Mouse (Mus musculus) heart, embryonic 13.5 days (tissue): ENCODE measurements around the gene Elfn1. TPM values are rescaled to one million over a fixed set of nuclear protein-coding genes. Genes with fewer than 3 reads are reported as not detected.

Experiments
- ATAC-seq: fragments of 200-750 bp; cut with Nextera tagmentation; 2 replicates; pipeline ENCODE4 v1.8.0; 2017; ENCODE audit warnings: moderate TSS enrichment; ENCODE audit not compliant: insufficient number of reproducible peaks, low FRiP score, low TSS enrichment; ENCODE audit errors: extremely low read depth
- H3K27ac ChIP-seq: fragments of 300-500 bp; sonication (generic); replicated peaks from 2 replicates; pipeline ENCODE4 v1.5.1; 2015; ENCODE audit warnings: moderate library complexity, mild to moderate bottlenecking, inconsistent platforms
- H3K27me3 ChIP-seq: fragments of 300-500 bp; sonication (generic); replicated peaks from 2 replicates; pipeline ENCODE4 v1.6.1; 2015; ENCODE audit warnings: mild to moderate bottlenecking, inconsistent platforms
- H3K36me3 ChIP-seq: fragments of 300-500 bp; sonication (generic); 2 replicates; pipeline ENCODE4 v1.6.1; 2015; ENCODE audit warnings: mild to moderate bottlenecking, inconsistent platforms
- H3K4me1 ChIP-seq: fragments of 300-500 bp; sonication (generic); 2 replicates; pipeline ENCODE4 v1.6.1; 2015; ENCODE audit warnings: inconsistent platforms
- H3K4me2 ChIP-seq: fragments of 300-500 bp; sonication (generic); 2 replicates; pipeline ENCODE4 v1.6.1; 2015; ENCODE audit warnings: inconsistent platforms, mild to moderate bottlenecking, moderate library complexity
- H3K4me3 ChIP-seq: fragments of 300-500 bp; sonication (generic); 2 replicates; pipeline ENCODE4 v1.5.1; 2015; ENCODE audit warnings: moderate library complexity, mild to moderate bottlenecking, inconsistent platforms
- H3K9ac ChIP-seq: fragments of 300-500 bp; sonication (generic); 2 replicates; pipeline ENCODE4 v1.6.1; 2015; ENCODE audit warnings: inconsistent platforms, mild to moderate bottlenecking, moderate library complexity
- H3K9me3 ChIP-seq: fragments of 300-500 bp; sonication (generic); 2 replicates; pipeline ENCODE4 v1.6.1; 2016; ENCODE audit warnings: inconsistent platforms
- WGBS: fragments of 180-500 bp; shearing (Covaris S2); methylation state at CpG from one replicate; pipeline ENCODE4 v1.1.7; 2015; ENCODE audit warnings: mixed read lengths; 5-methylcytosine and 5-hydroxymethylcytosine counted together
- polyA plus RNA-seq: library from polyadenylated mRNA; unstranded; fragments of >200 nt; fragmentation: Nextera tagmentation; extraction: Ambion mirVana; gene quantifications from 2 replicates; pipeline ENCODE4 v1.2.1, GENCODE M21; 2015

Elfn1 gene
- polyA plus RNA-seq, 1 experiment from 2014 or later = 0.05 TPM

- Histone ChIP-seq H3K27ac (no peak overlapping the region), H3K4me3 (no peak overlapping the region), H3K4me2 (no peak overlapping the region), H3K9ac (no peak overlapping the region), H3K4me1 (no peaks in the 10 kb centered on the region), H3K36me3 (no peaks in the 10 kb centered on the region), H3K9me3 (no peaks in the 10 kb centered on the region), H3K27me3 (peaks cover 74% of the 10 kb centered on the region)
- no peak for ATAC-seq
- WGBS = 35% methylated on average over 7 of the region's 7 CpGs
These were observed 14.8 kb upstream of the Elfn1 start for GRCm38 (mm10) chr5:139892995-139893345.

GRCm38 (mm10) chr5:139894025-139894508, 13.7 kb upstream of the Elfn1 start:
- no peak overlapping the region for H3K9ac ChIP-seq
- peaks cover 69% of the 10 kb centered on the region for H3K27me3 ChIP-seq
- H3K4me2 ChIP-seq = no peak overlapping the region

GRCm38 (mm10) chr5:139899044-139899443, 8.7 kb upstream of the Elfn1 start:
- ATAC-seq = no peak
- H3K4me3 ChIP-seq = no peak overlapping the region
- H3K9me3 ChIP-seq = no peaks in the 10 kb centered on the region
- H3K27ac ChIP-seq = no peak overlapping the region
- H3K4me2 ChIP-seq = no peak overlapping the region
- H3K36me3 ChIP-seq = no peaks in the 10 kb centered on the region
- no peak overlapping the region for H3K9ac ChIP-seq
- H3K4me1 ChIP-seq = peaks cover 5% of the 10 kb centered on the region; the same call in 1 of the 2 replicates
- peaks cover 59% of the 10 kb centered on the region for H3K27me3 ChIP-seq
- WGBS = 24% methylated on average over 7 of the region's 7 CpGs

More at GRCm38 (mm10) chr5:139894025-139894508, 13.7 kb upstream of the Elfn1 start:
- Histone ChIP-seq H3K4me3 (no peak overlapping the region), H3K27ac (no peak overlapping the region), H3K36me3 (no peaks in the 10 kb centered on the region), H3K4me1 (peaks cover 4% of the 10 kb centered on the region; the same call in 1 of the 2 replicates), H3K9me3 (no peaks in the 10 kb centered on the region)
- WGBS = 63% methylated on average over 12 of the region's 12 CpGs
- ATAC-seq = no peak

- Histone ChIP-seq H3K9ac (no peak overlapping the region), H3K4me1 (peaks cover 25% of the 10 kb centered on the region), H3K27me3 (peaks cover 84% of the 10 kb centered on the region), H3K9me3 (no peaks in the 10 kb centered on the region), H3K27ac (no peak overlapping the region), H3K36me3 (no peaks in the 10 kb centered on the region), H3K4me2 (no peak overlapping the region), H3K4me3 (no peak overlapping the region)
- ATAC-seq = no peak
- 69% methylated on average over 5 of the region's 5 CpGs for WGBS
These were observed 2.6 kb upstream of the Elfn1 start for GRCm38 (mm10) chr5:139905121-139905520.

GRCm38 (mm10) chr5:139906507-139906906, 1.2 kb upstream of the Elfn1 start:
- no peak overlapping the region for H3K4me3 ChIP-seq
- H3K4me2 ChIP-seq = no peak overlapping the region

GRCm38 (mm10) chr5:139907241-139907640, 502 bp upstream of the Elfn1 start:
- Histone ChIP-seq H3K27ac (no peak overlapping the region), H3K4me1 (peaks cover 37% of the 10 kb centered on the region), H3K4me3 (peak overlapping the region; percentile 68), H3K27me3 (peaks cover 94% of the 10 kb centered on the region), H3K9me3 (no peaks in the 10 kb centered on the region), H3K36me3 (no peaks in the 10 kb centered on the region), H3K9ac (no peak overlapping the region), H3K4me2 (peak overlapping the region; percentile 99)
- WGBS = under 1% methylated on average over 19 of the region's 19 CpGs
- ATAC-seq = no peak

More at GRCm38 (mm10) chr5:139906507-139906906, 1.2 kb upstream of the Elfn1 start:
- no peak overlapping the region for H3K27ac ChIP-seq
- WGBS = 25% methylated on average over 9 of the region's 9 CpGs
- H3K27me3 ChIP-seq = peaks cover 91% of the 10 kb centered on the region
- ATAC-seq = no peak
- H3K9ac ChIP-seq = no peak overlapping the region
- H3K36me3 ChIP-seq = no peaks in the 10 kb centered on the region
- H3K9me3 ChIP-seq = no peaks in the 10 kb centered on the region
- H3K4me1 ChIP-seq = peaks cover 30% of the 10 kb centered on the region

- Histone ChIP-seq H3K9me3 (no peaks in the 10 kb centered on the region), H3K4me2 (peak overlapping the region; percentile 99), H3K4me1 (peaks cover 47% of the 10 kb centered on the region), H3K4me3 (peak overlapping the region; percentile 68), H3K9ac (peak overlapping the region; percentile 79), H3K36me3 (no peaks in the 10 kb centered on the region), H3K27ac (no peak overlapping the region), H3K27me3 (peaks cover 97% of the 10 kb centered on the region)
- ATAC-seq = no peak
- under 1% methylated on average over 47 of the region's 78 CpGs for WGBS
These were observed 584 bp downstream of the Elfn1 start for GRCm38 (mm10) chr5:139908243-139908810.

- H3K9me3 ChIP-seq = no peaks in the 10 kb centered on the region
- peak overlapping the region; percentile 79 for H3K9ac ChIP-seq
- under 1% methylated on average over 50 of the region's 50 CpGs for WGBS
- peaks cover 100% of the 10 kb centered on the region for H3K27me3 ChIP-seq
- peak overlapping the region; percentile 68 for H3K4me3 ChIP-seq
- no peaks in the 10 kb centered on the region for H3K36me3 ChIP-seq
- H3K27ac ChIP-seq = no peak overlapping the region
- peaks cover 47% of the 10 kb centered on the region for H3K4me1 ChIP-seq
- peak overlapping the region; percentile 99 for H3K4me2 ChIP-seq
- ATAC-seq = no peak
These were observed 1.3 kb downstream of the Elfn1 start for GRCm38 (mm10) chr5:139908811-139909627.

GRCm38 (mm10) chr5:139909710-139910550, 2.2 kb downstream of the Elfn1 start:
- Histone ChIP-seq H3K27ac (no peak overlapping the region), H3K9me3 (no peaks in the 10 kb centered on the region), H3K36me3 (no peaks in the 10 kb centered on the region), H3K4me1 (peaks cover 47% of the 10 kb centered on the region), H3K4me3 (peak overlapping the region; percentile 68), H3K4me2 (peak overlapping the region; percentile 33), H3K27me3 (peaks cover 100% of the 10 kb centered on the region), H3K9ac (no peak overlapping the region)
- ATAC-seq = no peak
- 2% methylated on average over 29 of the region's 29 CpGs for WGBS

- Histone ChIP-seq H3K27me3 (peaks cover 100% of the 10 kb centered on the region), H3K4me3 (no peak overlapping the region), H3K4me1 (peaks cover 47% of the 10 kb centered on the region), H3K36me3 (no peaks in the 10 kb centered on the region), H3K9me3 (no peaks in the 10 kb centered on the region), H3K4me2 (no peak overlapping the region), H3K27ac (no peak overlapping the region), H3K9ac (no peak overlapping the region)
- ATAC-seq = no peak
- WGBS = 7% methylated on average over 3 of the region's 3 CpGs
These were observed 3.1 kb downstream of the Elfn1 start for GRCm38 (mm10) chr5:139910755-139911300.

- H3K4me1 ChIP-seq = peaks cover 47% of the 10 kb centered on the region
- WGBS = 4% methylated on average over 19 of the region's 19 CpGs
These were observed 3.8 kb downstream of the Elfn1 start for GRCm38 (mm10) chr5:139911506-139911905.

More at GRCm38 (mm10) chr5:139911506-139911905, 3.8 kb downstream of the Elfn1 start:
- Histone ChIP-seq H3K9me3 (no peaks in the 10 kb centered on the region), H3K9ac (no peak overlapping the region), H3K27me3 (peaks cover 100% of the 10 kb centered on the region), H3K27ac (no peak overlapping the region), H3K4me3 (peak overlapping the region; percentile 61), H3K4me2 (peak overlapping the region; percentile 94), H3K36me3 (no peaks in the 10 kb centered on the region)
- no peak for ATAC-seq
